9 mouse cellular contexts compared by ENCODE assay signal in genomic region chr16:79168193-79168592, GRCm38 (mm10).
A peak's percentile ranks its signal among the peaks of the same experiment; 100 is the strongest.
DNase-seq lines count a peak whose midpoint lies in the region; ATAC-seq and TF ChIP-seq lines count a peak whose summit lies in the region.
"Had no signal": no experiment of that assay in that cellular context is flagged by ENCODE, and none has a peak within 500 bp of the region (broad histone marks: within the 10 kb centered on the region; RNA-seq: fewer than 3 reads in every experiment).

No protein-coding gene starts in this region.

- intact Hi-C loops in heart, adult 2 months (cut with DNase I), result no loop called here

- no peak for TF ChIP-seq EP300 in heart, adult 2 months (IDR thresholded peaks at IDR 0.05; ENCODE audit: insufficient read depth, low read depth, low read length)

- no peak overlapping the region for H3K9ac ChIP-seq in heart, adult 2 months (ENCODE audit: low read depth, low read length)

- H3K27ac ChIP-seq in heart, adult 2 months, result no peak overlapping the region
- H3K27ac ChIP-seq: macrophage had no signal

- H3K4me3 ChIP-seq in heart, adult 2 months, result no peak overlapping the region

- no peak for TF ChIP-seq POLR2A in heart, adult 2 months (IDR thresholded peaks at IDR 0.05; ENCODE audit: insufficient read depth, low read depth, low read length)

- H3K79me2 ChIP-seq in heart, adult 2 months (replicated peaks; ENCODE audit: control insufficient read depth, insufficient read depth, low read length), result no peaks in the 10 kb centered on the region

- TF ChIP-seq CTCF in heart, adult 2 months (IDR thresholded peaks at IDR 0.05), result peak; percentile 85

- no peaks in the 10 kb centered on the region for H3K27me3 ChIP-seq in heart, adult 2 months (ENCODE audit: control insufficient read depth, insufficient read depth, low read length)

- H3K4me1 ChIP-seq in heart, adult 2 months (ENCODE audit: control insufficient read depth, insufficient read depth, low read length), result no peaks in the 10 kb centered on the region

- peak in 1 of 2 experiments; percentile 44 for DNase-seq in heart, adult 2 months
- no peak for DNase-seq in heart, adult 11 months
- DNase-seq in NIH3T3 (ENCODE audit: low read depth), result peak; percentile 84
- DNase-seq in cerebellum, adult 9-11 months, result peak; percentile 27
- DNase-seq in frontal cortex, postnatal 25 days (ENCODE audit: low spot score in 2 of 2), result peak; percentile 65 to 70
- peak; percentile 51 to 83 for DNase-seq in layer of hippocampus, adult 8-10 months (ENCODE audit: low spot score in 2 of 2)
- peak; percentile 18 for DNase-seq in testis, postnatal 14 days (ENCODE audit: low spot score)

- ATAC-seq in megakaryocyte progenitor cell, adult 5-6 weeks (replicated peaks; ENCODE audit: poor library complexity), result peak; percentile 87

- H3K36me3 ChIP-seq in heart, adult 2 months (ENCODE audit: control insufficient read depth, insufficient read depth, low read length), result no peaks in the 10 kb centered on the region

- 15% methylated on average over 8 of the region's 8 CpGs for WGBS in heart, adult 2 months
